Mouse (Mus musculus): Measurements from ENCODE around the gene Cfap44. TPM values are rescaled to one million over a fixed set of nuclear protein-coding genes. Genes with fewer than 3 reads are reported as not detected.
"Not testable (repeated sequence)": the region's sequence is repeated elsewhere in the genome, so short reads cannot be mapped to it uniquely, and the experiment has no call there.

Cfap44 gene
- polyA plus RNA-seq, 1 experiment from 2014 or later = 1.0 TPM

DNA sequence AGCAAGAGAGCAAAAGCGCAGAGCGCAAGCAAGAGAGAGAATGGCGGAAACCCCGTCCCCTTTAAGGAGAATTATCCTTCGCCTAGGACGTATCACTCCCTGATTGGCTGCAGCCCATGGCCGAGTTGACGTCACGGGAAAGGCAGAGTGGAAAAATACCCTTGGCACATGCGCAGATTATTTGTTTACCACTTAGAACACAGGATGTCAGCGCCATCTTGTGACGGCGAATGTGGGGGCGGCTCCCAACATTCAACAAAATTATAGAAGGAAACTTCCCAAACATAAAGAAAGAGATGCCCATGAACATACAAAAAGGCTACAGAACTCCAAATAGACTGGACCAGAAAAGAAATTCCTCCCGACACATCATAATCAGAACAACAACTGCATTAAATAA lies 47.3 kb downstream of the Cfap44 start:
- H3K9ac ChIP-seq; H3K27ac ChIP-seq; H3K4me3 ChIP-seq; H3K36me3 ChIP-seq; ATAC-seq (ENCODE audit: low FRiP score, low read depth); H3K27me3 ChIP-seq (replicated peaks); H3K4me1 ChIP-seq; H3K9me3 ChIP-seq; H3K4me2 ChIP-seq (replicated peaks): not testable (repeated sequence)
- WGBS = 95% methylated on average over 15 of the region's 15 CpGs

DNA sequence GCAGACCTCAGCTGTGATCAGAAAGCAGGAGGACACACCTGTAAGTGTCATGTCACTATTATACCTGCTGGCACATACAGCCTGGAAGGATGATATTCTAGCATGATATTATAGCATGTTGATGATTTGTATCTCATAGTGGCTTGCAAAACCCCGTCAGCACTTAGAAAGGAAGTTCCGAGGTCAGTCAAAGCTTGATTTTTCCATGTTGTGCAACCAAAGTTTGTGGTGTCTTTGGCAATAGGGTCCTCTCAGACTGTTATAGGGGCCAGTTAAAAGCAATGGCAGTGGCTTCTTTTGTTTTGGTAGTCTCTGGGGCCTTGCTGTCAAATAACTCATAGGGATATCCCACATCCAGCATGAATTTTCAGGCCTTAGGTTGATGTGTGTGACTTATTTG lies 63.3 kb downstream of the Cfap44 start:
- no peaks in the 10 kb centered on the region for H3K4me1 ChIP-seq
- ATAC-seq (ENCODE audit: low FRiP score, low read depth) = no peak
- H3K36me3 ChIP-seq = no peaks in the 10 kb centered on the region
- no peak overlapping the region for H3K9ac ChIP-seq
- no peak overlapping the region for H3K27ac ChIP-seq
- H3K9me3 ChIP-seq = no peaks in the 10 kb centered on the region
- no peak overlapping the region for H3K4me3 ChIP-seq
- H3K27me3 ChIP-seq (replicated peaks) = no peaks in the 10 kb centered on the region
- WGBS = 93% methylated on average over 2 of the region's 2 CpGs
- no peak overlapping the region for H3K4me2 ChIP-seq (replicated peaks)

DNA sequence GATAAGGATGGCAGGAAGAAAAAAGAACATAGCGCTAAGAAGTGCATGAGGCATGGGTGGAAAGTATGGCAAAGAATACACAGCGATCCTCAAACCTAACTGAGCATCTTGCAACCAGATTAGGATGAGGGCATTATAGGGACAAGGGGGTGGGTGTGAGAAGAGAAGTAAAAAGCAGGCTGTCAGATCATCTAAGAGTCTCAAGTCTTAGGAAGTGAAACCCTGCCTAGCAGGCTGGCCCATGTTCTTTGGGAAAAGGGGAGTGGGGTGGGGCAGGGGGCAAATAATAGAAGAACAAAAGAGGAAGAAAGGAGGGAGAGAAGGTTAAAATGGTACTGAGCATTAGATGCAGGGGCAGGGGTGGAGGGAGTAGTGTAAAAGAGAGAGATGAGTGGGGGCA lies 64.2 kb downstream of the Cfap44 start:
- 95% methylated on average over 2 of the region's 2 CpGs for whole genome bisulfite sequencing
- no peak overlapping the region for H3K4me3 ChIP-seq
- H3K9ac ChIP-seq = no peak overlapping the region
- H3K36me3 ChIP-seq = no peaks in the 10 kb centered on the region
- no peak overlapping the region for H3K4me2 ChIP-seq (replicated peaks)
- no peak overlapping the region for H3K27ac ChIP-seq
- no peaks in the 10 kb centered on the region for H3K4me1 ChIP-seq
- no peaks in the 10 kb centered on the region for H3K9me3 ChIP-seq
- no peaks in the 10 kb centered on the region for H3K27me3 ChIP-seq (replicated peaks)
- ATAC-seq (ENCODE audit: low FRiP score, low read depth) = no peak

DNA sequence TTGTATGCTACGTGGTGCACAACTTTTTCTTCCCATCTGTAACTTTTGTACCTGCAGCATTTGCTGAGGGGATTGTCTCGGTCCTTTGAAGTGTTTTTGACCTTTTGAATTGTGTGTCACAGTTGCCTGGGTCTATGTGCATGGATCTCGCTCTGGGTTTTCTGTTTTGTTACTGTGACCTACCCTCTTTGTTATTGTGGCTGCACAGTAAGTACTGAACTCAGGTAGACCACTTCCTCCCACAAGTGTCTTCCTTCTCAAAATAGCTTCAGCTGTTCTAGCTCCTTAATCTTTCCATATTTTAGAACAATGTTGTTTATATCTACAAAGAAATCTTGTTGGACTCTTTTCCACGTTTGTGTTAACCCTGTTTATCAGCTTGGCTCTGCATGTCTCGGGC lies 66.3 kb downstream of the Cfap44 start:
- Histone ChIP-seq H3K27me3 (replicated peaks) (no peaks in the 10 kb centered on the region), H3K9ac (no peak overlapping the region), H3K36me3 (no peaks in the 10 kb centered on the region), H3K4me1 (no peaks in the 10 kb centered on the region), H3K9me3 (no peaks in the 10 kb centered on the region), H3K4me2 (replicated peaks) (no peak overlapping the region), H3K27ac (no peak overlapping the region), H3K4me3 (no peak overlapping the region)
- ATAC-seq (ENCODE audit: low FRiP score, low read depth) = no peak
- WGBS = 85% methylated on average over 5 of the region's 5 CpGs

DNA sequence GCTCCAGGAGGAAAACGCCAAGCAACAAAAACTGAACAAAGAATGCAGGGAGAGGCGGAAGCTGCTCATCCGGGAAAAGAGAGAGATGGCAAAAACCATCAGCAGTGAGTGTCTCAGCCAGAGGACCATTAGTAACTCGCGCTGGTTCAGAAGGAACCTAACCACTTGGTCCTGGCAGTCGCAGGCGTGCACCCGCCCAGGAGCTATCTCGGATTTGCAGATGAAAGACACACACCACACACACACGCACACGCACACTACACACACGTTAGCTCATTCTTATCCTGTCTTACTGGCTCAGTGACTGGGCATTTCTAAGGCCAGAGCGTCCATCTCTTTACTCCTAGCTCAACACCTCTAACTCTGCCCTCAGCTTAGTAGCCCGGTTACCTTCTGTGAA lies 80.7 kb downstream of the Cfap44 start:
- 94% methylated on average over 14 of the region's 14 CpGs for WGBS
- Histone ChIP-seq H3K4me2 (replicated peaks) (no peak overlapping the region), H3K27ac (no peak overlapping the region), H3K36me3 (no peaks in the 10 kb centered on the region; the same call in 1 of the 2 replicates), H3K9me3 (no peaks in the 10 kb centered on the region), H3K27me3 (replicated peaks) (no peaks in the 10 kb centered on the region), H3K4me3 (no peak overlapping the region), H3K9ac (no peak overlapping the region), H3K4me1 (no peaks in the 10 kb centered on the region)
- ATAC-seq (ENCODE audit: low FRiP score, low read depth) = no peak

DNA sequence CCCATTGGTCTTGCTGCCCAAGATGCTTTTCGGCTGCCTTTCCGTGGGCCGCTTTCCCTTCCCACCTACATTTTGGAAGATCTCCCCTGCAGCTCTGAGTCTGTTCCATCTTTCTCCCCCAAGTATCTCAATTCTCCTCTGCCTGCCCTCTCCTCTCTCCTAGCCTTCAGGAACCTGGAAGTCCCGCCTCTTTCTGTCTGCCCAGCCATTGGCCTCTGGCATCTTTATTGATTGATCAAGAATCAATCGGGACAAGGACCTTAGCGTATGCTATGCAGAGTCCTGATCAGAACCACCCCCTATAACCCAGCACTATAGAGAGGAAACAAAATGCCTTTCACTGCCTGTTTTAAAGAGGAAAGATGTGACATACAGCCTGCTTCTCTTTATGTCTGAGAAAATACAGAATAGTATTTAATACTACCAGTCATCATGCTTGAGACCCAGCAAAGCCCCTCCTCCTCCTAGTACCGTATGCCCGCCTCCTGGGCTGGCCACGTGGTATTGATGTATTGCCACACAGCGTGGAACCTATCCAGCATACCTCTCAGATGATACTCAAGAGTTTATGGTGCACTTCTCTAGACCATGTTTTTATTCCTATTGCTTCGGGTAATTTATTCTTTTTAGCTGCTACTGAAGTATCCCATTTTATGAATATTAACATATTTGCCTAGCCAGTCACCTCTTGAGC lies 81.2 kb downstream of the Cfap44 start:
- no peak overlapping the region for H3K27ac ChIP-seq
- H3K4me1 ChIP-seq = no peaks in the 10 kb centered on the region
- no peak overlapping the region for H3K9ac ChIP-seq
- no peaks in the 10 kb centered on the region for H3K9me3 ChIP-seq
- H3K4me2 ChIP-seq (replicated peaks) = no peak overlapping the region
- H3K36me3 ChIP-seq = no peaks in the 10 kb centered on the region; the same call in 1 of the 2 replicates
- ATAC-seq (ENCODE audit: low FRiP score, low read depth) = no peak
- H3K27me3 ChIP-seq (replicated peaks) = no peaks in the 10 kb centered on the region
- no peak overlapping the region for H3K4me3 ChIP-seq
- 88% methylated on average over 11 of the region's 11 CpGs for WGBS

DNA sequence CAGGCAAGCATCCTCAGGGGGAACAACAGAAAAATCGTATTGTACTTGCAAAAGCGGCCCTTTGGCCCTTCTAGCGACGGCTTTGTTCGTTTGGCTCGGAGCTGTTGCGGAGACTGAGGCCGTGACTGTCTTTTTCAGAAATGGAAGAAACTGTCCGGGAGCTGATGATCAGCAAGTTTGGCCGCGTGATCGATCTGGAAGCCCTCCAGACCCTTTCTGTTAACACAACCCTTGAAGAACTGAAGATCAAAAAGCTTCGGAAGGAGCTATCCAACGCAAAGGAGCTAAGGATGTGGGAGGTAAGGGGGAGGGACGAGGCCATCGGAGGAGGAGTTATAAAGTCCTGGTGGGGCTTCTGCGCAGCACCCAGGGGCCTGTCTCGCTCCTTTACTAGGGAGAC lies 84.2 kb downstream of the Cfap44 start:
- Histone ChIP-seq H3K4me3 (no peak overlapping the region), H3K9me3 (no peaks in the 10 kb centered on the region), H3K27ac (no peak overlapping the region), H3K9ac (no peak overlapping the region), H3K4me2 (replicated peaks) (no peak overlapping the region), H3K4me1 (peaks cover 4% of the 10 kb centered on the region), H3K27me3 (replicated peaks) (no peaks in the 10 kb centered on the region), H3K36me3 (peaks cover 4% of the 10 kb centered on the region; the same call in 1 of the 2 replicates)
- 46% methylated on average over 18 of the region's 18 CpGs for WGBS
- no peak for ATAC-seq (ENCODE audit: low FRiP score, low read depth)

DNA sequence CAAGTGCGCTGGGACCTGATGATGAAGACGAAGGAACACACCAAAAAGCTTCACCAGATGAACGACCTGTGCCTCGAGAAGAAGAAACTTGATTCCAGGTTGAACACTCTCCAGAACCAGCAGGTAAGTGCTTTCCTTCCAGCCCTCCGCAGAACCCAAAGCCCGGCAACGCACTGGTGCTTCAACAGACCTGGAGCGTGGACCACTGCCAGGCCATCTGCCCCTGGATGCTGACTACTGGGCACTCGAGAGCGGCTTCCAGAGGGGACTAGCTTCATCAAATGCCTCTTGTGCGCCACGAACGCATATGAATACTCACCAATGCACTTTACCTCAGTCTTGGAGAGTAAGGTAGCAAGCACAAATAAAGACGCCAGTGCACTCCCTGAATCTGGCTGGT lies 85.3 kb downstream of the Cfap44 start:
- H3K27me3 ChIP-seq (replicated peaks) = no peaks in the 10 kb centered on the region
- H3K9me3 ChIP-seq = no peaks in the 10 kb centered on the region
- peaks cover 4% of the 10 kb centered on the region; the same call in 1 of the 2 replicates for H3K36me3 ChIP-seq
- H3K27ac ChIP-seq = no peak overlapping the region
- H3K9ac ChIP-seq = no peak overlapping the region
- ATAC-seq (ENCODE audit: low FRiP score, low read depth) = no peak
- WGBS = 94% methylated on average over 14 of the region's 14 CpGs
- no peak overlapping the region for H3K4me3 ChIP-seq
- H3K4me2 ChIP-seq (replicated peaks) = no peak overlapping the region
- peaks cover 4% of the 10 kb centered on the region for H3K4me1 ChIP-seq

DNA sequence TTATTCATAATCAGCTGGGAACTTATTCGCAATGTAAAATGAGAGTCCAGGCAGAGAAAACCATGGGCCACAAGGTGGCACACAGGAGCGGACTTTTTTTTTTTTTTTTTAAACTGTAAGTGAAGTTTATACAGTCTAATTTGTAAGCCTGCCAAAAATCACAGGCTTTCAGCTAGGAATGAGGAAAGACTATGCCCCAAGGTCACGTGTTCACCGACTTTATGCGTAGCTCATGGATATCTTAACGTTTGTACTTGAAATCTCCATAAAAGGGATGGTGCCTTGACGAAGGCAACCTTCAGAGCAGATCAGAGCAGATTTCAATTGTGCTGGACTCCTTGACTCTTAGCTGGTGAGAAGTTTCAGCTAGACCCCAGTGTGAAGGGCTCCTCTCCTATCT lies 86.0 kb downstream of the Cfap44 start:
- Histone ChIP-seq H3K27me3 (replicated peaks) (no peaks in the 10 kb centered on the region), H3K36me3 (peaks cover 4% of the 10 kb centered on the region; the same call in 1 of the 2 replicates), H3K4me3 (no peak overlapping the region), H3K27ac (no peak overlapping the region), H3K4me2 (replicated peaks) (no peak overlapping the region), H3K9ac (no peak overlapping the region), H3K4me1 (peaks cover 4% of the 10 kb centered on the region), H3K9me3 (no peaks in the 10 kb centered on the region)
- ATAC-seq (ENCODE audit: low FRiP score, low read depth) = no peak
- 78% methylated on average over 7 of the region's 7 CpGs for WGBS

DNA sequence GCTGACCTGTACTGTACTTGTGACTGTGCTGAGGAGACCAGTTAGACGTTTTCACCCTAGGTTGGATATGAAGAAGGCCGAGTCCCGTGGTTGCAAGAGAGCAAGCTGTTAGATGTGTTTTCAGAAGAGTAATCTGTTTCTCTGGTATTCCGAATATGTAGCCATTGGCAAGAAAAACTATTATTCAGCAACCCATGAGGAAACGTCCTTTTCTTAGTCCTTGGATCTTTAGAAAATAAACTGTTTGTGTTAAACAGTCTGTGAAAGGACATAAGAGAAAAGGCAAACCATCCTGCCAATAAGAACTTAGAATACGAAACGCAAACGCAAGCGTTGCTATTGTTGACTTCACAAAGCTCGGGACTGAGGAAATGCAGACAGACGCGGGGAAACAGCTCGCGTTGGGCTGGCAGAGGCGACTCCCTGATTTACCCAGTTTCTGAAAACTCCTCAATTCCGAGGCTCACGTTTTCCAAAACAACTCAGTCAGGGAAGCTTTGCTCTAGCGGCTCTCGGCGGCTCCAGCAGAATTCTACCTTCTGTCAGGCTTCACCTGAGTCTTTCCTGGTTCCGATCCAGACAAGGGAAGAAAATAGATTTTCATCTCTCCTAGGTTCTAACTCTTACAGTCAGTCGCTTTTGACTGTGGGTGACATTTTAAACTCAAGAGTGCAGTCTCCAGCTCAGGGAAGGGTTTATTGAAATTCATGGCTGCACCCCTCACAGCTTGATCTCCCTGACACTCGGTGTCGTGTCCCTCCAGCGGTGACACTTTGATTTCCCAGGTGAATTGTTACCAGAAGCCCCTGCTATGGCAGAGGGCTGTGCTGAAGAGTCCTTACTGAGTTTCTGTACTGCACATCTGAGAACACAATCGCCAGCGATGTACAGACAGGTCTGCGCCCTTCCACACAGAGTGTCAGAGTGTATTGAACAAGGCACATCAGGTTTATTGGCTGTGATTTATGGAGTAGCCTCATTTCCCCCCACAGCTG lies 87.3 kb downstream of the Cfap44 start:
- Histone ChIP-seq H3K4me1 (peaks cover 4% of the 10 kb centered on the region), H3K4me3 (no peak overlapping the region), H3K27me3 (replicated peaks) (no peaks in the 10 kb centered on the region), H3K9ac (no peak overlapping the region), H3K4me2 (replicated peaks) (no peak overlapping the region), H3K9me3 (no peaks in the 10 kb centered on the region), H3K36me3 (peaks cover 12% of the 10 kb centered on the region; the same call in 1 of the 2 replicates), H3K27ac (no peak overlapping the region)
- 0 out of 2 replicates have a peak, but pooled peaks have one; percentile 13 for ATAC-seq (ENCODE audit: low FRiP score, low read depth)
- 49% methylated on average over 28 of the region's 28 CpGs for WGBS

DNA sequence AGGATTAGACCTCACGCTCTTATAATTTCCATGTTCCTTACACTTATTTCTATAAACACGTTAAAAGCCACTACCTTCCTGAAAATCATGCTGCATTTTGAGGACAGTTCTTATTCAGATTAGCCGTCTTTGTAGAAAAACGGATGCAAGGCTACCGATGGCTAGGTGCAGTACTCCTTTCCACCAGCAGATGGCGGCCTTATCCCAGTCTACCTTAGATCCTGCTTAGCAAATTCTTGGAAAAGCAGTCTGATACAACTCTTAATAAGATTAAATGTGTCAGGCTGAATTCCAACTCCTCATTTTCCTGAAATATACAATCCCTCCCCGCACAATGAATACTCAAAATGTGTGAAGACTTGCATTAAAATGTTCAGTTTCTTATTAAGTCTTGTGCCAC lies 89.5 kb downstream of the Cfap44 start:
- no peak overlapping the region for H3K9ac ChIP-seq
- H3K4me1 ChIP-seq = peaks cover 4% of the 10 kb centered on the region
- H3K4me2 ChIP-seq (replicated peaks) = no peak overlapping the region
- no peaks in the 10 kb centered on the region for H3K9me3 ChIP-seq
- no peak overlapping the region for H3K4me3 ChIP-seq
- H3K27ac ChIP-seq = no peak overlapping the region
- peaks cover 34% of the 10 kb centered on the region for H3K36me3 ChIP-seq
- 11% methylated on average over 7 of the region's 7 CpGs for WGBS
- H3K27me3 ChIP-seq (replicated peaks) = no peaks in the 10 kb centered on the region
- no peak for ATAC-seq (ENCODE audit: low FRiP score, low read depth)

DNA sequence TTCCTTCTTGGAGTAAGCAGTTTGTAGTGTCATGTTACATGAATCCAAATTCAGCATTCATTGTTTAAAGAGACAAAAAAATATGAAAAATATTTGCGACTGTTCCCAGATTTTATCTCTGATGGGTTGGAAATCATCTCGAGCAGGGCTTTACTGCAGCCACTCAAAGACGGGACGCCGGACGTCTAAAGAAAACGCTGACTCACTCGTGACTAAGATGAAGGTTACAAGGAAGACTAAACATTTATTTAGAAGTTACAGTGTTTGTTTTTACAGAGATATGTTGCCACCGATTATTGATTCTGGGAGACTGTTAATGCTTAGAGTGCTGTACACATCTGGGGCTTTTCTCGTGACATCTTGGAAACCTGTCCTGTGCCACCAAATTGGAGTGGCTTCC lies 90.2 kb downstream of the Cfap44 start:
- Histone ChIP-seq H3K9me3 (no peaks in the 10 kb centered on the region), H3K4me3 (no peak overlapping the region), H3K4me2 (replicated peaks) (no peak overlapping the region), H3K4me1 (peaks cover 4% of the 10 kb centered on the region), H3K27ac (no peak overlapping the region), H3K27me3 (replicated peaks) (no peaks in the 10 kb centered on the region), H3K9ac (no peak overlapping the region), H3K36me3 (peaks cover 41% of the 10 kb centered on the region)
- WGBS = 93% methylated on average over 10 of the region's 10 CpGs
- ATAC-seq (ENCODE audit: low FRiP score, low read depth) = no peak

All from neural tube, embryonic 12.5 days (tissue).